Mouse (Mus musculus): Measurements from ENCODE around the gene Dctn1. TPM values are rescaled to one million over a fixed set of nuclear protein-coding genes. Genes with fewer than 3 reads are reported as not detected.

Dctn1 gene
- 100 to 1,000 TPM; 121 to 128 TPM for total RNA-seq (2021)
- long read RNA-seq, experiment 1, full-length matches to known transcripts = 46 of 225 reads
- long read RNA-seq, experiment 1, partial matches to known transcripts = 62 of 225 reads
- long read RNA-seq, experiment 1, other reads (novel, unspliced or antisense) = 117 of 225 reads
- long read RNA-seq, experiment 2, full-length matches to known transcripts = 48 of 246 reads
- long read RNA-seq, experiment 2, partial matches to known transcripts = 69 of 246 reads
- long read RNA-seq, experiment 2, other reads (novel, unspliced or antisense) = 129 of 246 reads

DNA sequence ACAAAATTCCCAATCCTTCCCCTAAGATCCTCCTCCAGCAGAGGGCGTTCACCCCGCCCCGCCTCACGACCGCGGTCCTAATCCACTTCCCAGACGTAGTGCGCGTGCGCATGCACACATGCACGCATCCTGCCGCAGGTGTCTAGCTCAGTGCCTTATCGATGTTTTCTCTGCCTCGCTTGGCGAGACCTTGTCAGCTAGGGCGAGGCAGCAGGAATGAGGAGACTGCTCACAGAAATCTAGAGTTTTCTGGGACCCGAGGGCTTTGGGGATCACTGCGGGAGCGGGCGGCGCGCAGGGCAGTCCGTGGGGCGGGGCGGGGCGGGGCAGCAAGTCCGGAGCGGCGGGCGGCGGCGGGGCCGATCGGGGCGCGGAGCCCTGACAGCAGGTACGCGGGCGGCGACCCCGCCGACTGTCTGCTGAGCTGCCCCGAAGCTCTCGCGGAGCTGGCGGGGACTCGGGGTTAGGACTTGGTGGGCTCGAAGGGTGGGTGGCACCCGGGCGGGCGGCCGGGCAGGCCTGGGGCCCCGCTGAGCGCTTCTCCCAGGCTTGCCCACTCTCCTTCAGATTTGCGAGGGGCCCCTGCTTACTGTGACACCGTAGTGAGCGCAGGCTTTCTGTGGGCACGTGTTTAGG is at the start of gene Dctn1:
Dctn1 (plus strand) TSS at position 314 of the 636 bp plus-strand sequence.
- intact Hi-C loops (cut with DNase I) = no loop called here

DNA sequence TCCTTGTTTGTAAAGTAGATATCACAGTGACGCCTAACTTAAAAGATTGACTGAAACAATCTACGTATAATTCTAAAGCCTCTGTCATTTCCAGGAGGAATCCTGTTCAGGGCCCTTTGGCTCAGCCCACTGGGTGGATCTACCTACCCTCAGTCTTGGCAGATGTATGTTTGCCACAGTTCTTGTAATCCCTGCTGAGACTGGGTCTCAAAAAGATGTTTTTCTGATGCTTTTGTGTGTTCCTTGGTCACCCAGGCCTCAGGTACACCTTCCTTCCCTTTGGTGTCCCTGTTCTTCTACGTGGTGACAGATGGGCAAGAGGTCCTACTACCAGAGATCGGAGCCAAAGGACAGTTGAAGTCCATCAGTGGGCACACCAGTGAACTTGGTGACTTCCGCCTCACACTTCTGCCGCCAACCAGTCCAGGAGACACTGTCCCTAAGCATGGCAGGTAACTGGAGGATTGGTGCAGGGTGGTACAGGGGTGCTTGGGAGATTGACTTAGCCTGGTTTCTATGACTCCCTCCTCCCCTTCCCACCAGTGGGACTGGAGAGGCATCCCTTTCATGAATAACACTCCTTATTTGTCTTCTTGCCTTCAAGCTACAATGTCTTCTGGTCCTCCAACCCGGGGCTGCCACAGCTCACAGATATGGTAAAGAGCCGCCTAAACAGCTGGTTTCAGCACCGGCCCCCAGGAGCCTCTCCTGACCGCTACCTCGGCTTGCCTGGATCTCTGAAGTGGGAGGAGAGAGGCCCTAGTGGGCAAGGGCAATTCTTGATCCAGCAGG is 49.2 kb upstream of the Dctn1 start:
- intact Hi-C loops (cut with DNase I) = loop anchor here (2.0 to 5.0 kb wide), 2 partner anchors 44 to 151 kb away; no protein-coding TSS in a partner anchor
- no peak for DNase-seq

More for the DNA sequence above, at the start of gene Dctn1:
- DNase-seq = peak; percentile 96

DNA sequence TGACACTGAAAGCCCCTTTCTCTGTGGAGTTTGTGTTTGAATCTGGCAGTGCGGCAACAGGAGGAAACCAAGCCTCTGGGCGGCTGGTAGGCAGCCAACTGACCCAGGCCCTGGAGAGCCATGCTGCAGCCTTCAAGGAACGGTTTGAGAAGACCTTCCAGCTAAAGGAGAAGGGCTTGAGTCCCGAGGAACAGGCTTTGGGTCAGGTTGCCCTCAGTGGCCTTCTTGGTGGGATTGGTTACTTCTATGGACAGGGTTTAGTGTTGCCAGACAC is 48.6 kb upstream of the Dctn1 start:
- DNase-seq = no peak
- intact Hi-C loops (cut with DNase I) = loop anchor here (2.0 to 5.0 kb wide), 2 partner anchors 44 to 150 kb away; no protein-coding TSS in a partner anchor

DNA sequence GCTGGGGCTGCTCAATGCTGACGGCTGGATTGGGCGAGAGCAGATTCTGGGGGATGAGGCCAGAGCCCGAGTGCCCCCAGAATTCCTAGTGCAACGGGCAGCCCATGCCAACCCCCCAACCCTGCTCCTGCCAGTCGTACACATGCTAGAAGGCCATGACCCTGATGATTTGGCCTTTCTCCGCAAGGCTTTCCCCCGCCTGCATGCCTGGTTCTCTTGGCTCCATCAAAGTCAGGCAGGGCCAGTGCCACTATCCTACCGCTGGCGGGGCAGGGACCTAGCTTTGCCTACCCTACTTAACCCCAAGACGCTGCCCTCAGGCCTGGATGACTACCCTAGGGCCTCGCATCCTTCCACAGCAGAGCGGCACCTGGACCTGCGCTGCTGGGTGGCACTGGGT is 48.1 kb upstream of the Dctn1 start:
- intact Hi-C loops (cut with DNase I) = loop anchor here (2.0 to 5.0 kb wide), 2 partner anchors 43 to 150 kb away; no protein-coding TSS in a partner anchor
- DNase-seq = no peak

- intact Hi-C loops (cut with DNase I) = loop anchor here (5.0 kb wide), 1 partner anchor 149 kb away; no protein-coding TSS in a partner anchor
- no peak for DNase-seq
Observed at GRCm38 (mm10) chr6:83118369-83118768, 47.4 kb upstream of the Dctn1 start.

- no peak for DNase-seq
- intact Hi-C loops (cut with DNase I) = loop anchor here (5.0 kb wide), 1 partner anchor 148 kb away; no protein-coding TSS in a partner anchor
Observed at GRCm38 (mm10) chr6:83118825-83119733, 46.6 kb upstream of the Dctn1 start.

DNA sequence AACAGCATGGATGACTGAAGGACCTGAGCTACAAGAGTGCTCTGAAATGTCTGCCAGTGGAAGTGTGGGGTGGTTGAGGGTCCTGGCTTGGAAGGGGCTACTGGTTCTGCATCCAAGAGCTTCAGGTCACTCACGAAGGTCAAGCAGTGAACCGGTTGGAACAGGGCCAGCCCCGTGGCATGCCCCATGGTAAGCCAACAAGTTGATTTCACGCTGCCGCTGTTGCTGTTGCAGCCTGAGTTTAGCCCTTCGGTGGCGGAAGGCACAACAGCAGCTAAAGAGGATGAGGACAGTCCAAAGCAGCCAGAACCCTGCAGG is 46.0 kb upstream of the Dctn1 start:
- intact Hi-C loops (cut with DNase I) = loop anchor here (5.0 kb wide), 1 partner anchor 148 kb away; no protein-coding TSS in a partner anchor
- DNase-seq = no peak

- DNase-seq = peak; percentile 91 to 92
- intact Hi-C loops (cut with DNase I) = no loop called here
Observed at GRCm38 (mm10) chr6:83120930-83121862, 44.5 kb upstream of the Dctn1 start, which contains the start of gene Wbp1. TSS of gene Wbp1 (minus strand) at chr6:83121559.

DNA sequence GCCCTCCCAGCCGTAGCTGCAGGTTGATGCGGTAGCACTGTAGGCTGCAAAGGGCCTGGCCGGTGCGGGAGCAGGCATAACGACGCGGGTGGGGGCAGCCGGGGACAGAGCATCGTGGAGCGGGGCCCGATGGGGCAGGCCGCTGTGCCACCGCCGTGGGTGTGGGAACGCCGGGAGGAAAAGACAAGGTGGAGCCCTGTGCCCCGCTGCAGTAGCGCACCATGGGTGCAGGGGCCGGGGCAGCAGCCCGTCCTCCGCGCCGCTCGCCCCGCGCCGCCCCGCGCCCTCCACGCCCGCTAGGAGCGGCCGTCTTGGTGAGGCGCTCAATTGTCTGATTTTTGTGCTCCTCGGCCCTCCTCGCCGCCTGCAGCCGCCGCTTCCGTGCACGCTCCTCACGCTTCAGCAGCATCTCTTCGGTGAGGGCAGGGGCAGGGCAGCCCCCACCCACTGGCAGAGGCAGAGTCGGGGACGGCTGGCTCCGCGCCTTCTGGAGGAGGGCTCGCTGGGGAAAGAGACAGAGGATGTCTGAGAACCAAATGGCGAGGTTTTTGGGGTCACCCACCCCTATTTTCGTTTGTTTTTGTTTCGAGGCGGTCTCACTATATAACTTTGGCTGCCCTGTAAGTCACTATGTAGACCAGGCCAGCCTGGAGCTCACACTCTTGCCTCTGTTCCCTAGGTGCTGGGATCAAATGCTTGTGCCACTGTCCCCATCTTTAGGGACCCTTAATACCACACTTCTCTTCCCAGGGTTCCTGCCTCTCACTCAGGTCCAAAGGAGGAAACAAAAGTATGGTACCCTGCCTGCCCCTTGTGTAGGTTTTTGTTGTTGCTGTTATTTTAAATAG is 43.6 kb upstream of the Dctn1 start:
- no peak for DNase-seq
- intact Hi-C loops (cut with DNase I) = no loop called here

- no peak for DNase-seq
- intact Hi-C loops (cut with DNase I) = no loop called here
Observed at GRCm38 (mm10) chr6:83122961-83123360, 42.8 kb upstream of the Dctn1 start.

- intact Hi-C loops (cut with DNase I) = no loop called here
Observed at GRCm38 (mm10) chr6:83124851-83125312, 40.8 kb upstream of the Dctn1 start.

GRCm38 (mm10) chr6:83125331-83125730 is 40.4 kb upstream of the Dctn1 start, which contains the start of gene Ino80b:
TSS of gene Ino80b (minus strand) at chr6:83125431.
- no peak for DNase-seq
- intact Hi-C loops (cut with DNase I) = no loop called here

More at GRCm38 (mm10) chr6:83124851-83125312, 40.8 kb upstream of the Dctn1 start:
- DNase-seq = peak; percentile 89 to 95

GRCm38 (mm10) chr6:83127419-83127818 is 38.3 kb upstream of the Dctn1 start:
- intact Hi-C loops (cut with DNase I) = no loop called here
- DNase-seq = no peak

- no peak for DNase-seq
- intact Hi-C loops (cut with DNase I) = no loop called here
Observed at GRCm38 (mm10) chr6:83131469-83132034, 34.2 kb upstream of the Dctn1 start.

DNA sequence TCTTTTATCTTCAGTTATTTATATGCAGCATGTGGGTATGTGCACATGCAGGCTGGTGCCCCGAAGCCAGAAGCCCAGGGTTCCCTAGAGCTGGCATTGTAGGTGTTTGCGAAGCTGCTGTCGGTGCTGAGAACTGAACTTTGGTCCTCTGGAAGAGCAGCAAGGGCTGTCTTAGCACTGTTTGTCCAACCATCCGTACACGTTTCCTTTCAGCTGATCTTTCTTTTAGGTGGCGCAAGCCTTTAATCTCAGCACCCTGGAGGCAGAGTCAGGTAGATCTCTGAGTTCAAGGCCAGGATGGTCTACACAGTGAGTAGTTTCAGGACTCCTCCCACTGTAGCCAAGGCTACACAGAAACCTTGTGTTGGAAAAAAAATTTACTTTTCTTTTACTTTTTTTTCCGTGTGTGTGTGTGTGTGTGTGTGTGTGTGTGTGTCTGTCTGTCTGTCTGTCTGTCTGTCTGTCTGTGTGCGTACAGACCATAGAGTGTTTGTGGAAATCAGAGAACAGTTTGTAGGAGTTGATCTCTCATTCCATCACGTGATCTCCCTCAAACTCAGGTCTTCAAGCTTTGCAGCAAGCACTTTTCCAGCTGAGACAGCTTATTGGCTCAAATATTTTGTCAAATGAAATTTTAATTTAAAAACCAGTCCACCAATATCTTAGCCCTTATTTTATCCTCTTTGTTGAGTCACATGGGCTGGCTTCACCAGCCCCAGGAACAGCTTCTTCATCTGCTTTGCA is 33.4 kb upstream of the Dctn1 start:
- intact Hi-C loops (cut with DNase I) = no loop called here
- no peak for DNase-seq

- DNase-seq = no peak
Observed at GRCm38 (mm10) chr6:83134226-83134625, 31.5 kb upstream of the Dctn1 start.

DNA sequence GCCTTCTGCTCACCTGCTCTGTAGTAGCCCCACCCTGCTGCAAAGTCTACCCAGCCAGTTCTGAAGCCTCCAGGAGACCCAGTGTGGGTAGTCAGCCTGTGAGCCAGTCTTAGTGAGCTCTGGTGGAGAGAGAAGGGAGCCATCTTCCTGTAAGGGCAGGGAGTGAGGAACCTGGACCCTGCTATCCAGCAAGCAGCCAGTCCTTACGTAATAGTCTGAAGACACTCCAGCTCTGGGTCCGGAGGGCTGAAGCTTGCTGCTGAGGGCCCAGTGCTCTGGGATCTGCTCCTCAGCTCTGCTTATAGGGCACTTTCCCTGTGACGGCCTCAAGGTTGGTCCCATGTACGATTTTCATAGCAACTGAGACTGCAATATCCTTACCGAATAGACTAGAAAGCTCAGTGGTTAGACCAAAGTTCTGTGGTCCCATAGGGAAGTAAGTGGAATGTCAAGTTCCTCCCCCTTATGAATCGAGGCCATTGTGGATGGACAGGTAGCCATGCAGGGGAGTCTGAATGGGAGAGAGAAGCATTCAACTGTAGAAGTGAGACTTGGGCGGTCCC is 30.7 kb upstream of the Dctn1 start, which contains the start of gene Rtkn:
Rtkn (plus strand) TSS at position 513 of the 563 bp plus-strand sequence.
- no peak for DNase-seq
- intact Hi-C loops (cut with DNase I) = no loop called here

More at GRCm38 (mm10) chr6:83134226-83134625, 31.5 kb upstream of the Dctn1 start:
- intact Hi-C loops (cut with DNase I) = no loop called here
